Mouse (Mus musculus): ENCODE measurements at regions not wholly inside any gene's neighbourhood (a gene's known extent, or its start where the extent isn't known, plus 50 kb on each side); places are given as distances from the start of the nearest gene placed in this dataset.

- TF ChIP-seq CTCF (IDR thresholded peaks at IDR 0.05) (no peak), EP300 (IDR thresholded peaks at IDR 0.05) (no peak)
Measured at GRCm38 (mm10) chr6:139304306-139304705, 197.5 kb downstream of the Rergl start.

All from lung, postnatal 0 days (tissue).